Mouse (Mus musculus): Measurements from ENCODE around the gene Man2a1. TPM values are rescaled to one million over a fixed set of nuclear protein-coding genes. Genes with fewer than 3 reads are reported as not detected.

The Man2a1 gene
- polyA plus RNA-seq, 1 experiment from 2014 or later = 4.1 TPM

DNA sequence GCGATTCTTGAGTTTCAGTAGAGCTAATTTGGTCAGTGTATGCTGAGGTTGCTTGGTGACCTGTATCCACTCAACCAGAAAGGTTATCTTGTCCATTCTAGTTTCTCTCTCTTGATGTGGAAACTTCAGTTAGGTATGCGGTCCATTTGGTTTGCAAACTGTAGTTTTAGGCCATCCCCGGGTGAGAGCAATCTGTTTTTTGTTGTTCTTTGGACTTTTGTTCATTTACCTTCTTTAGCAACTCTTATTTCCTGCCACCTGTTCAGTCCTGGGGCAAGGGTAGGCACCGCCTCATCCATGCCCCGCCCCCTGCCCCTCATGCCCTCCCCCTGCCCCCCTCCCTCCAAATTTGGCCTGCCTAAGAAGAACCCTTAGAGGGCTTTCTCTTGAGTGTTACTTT lies 3.6 kb downstream of the Man2a1 start:
- Histone ChIP-seq H3K9me3 (no peaks in the 10 kb centered on the region), H3K4me1 (peaks cover 39% of the 10 kb centered on the region), H3K27me3 (no peaks in the 10 kb centered on the region), H3K9ac (no peak overlapping the region), H3K36me3 (replicated peaks) (no peaks in the 10 kb centered on the region), H3K4me3 (replicated peaks) (no peak overlapping the region), H3K27ac (no peak overlapping the region), H3K4me2 (no peak overlapping the region)
- 75% methylated on average over 5 of the region's 5 CpGs for WGBS
- ATAC-seq (ENCODE audit: low FRiP score) = no peak

DNA sequence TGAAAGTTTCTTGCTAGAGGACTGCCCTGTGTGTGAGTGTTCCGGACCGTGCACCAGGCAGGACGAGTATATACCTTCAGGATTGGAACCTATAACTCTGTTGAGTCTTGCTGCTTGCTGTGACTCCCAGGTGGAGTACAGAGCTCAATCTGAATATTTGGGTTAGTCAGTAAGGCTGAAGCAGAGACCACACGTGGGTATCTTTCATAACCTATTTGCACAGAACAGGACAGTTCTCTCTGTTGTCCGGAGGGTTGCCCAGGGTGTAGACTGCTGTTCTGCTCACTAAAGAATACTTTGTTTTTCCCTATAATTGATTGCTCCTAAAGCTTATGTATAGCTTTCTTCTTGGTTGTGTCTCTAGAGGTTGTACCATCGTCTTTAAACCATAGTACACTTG lies 7.7 kb downstream of the Man2a1 start:
- ATAC-seq (ENCODE audit: low FRiP score) = no peak
- no peak overlapping the region for H3K4me2 ChIP-seq
- H3K4me1 ChIP-seq = peaks cover 15% of the 10 kb centered on the region
- no peaks in the 10 kb centered on the region for H3K27me3 ChIP-seq
- no peak overlapping the region for H3K9ac ChIP-seq
- 91% methylated on average over 6 of the region's 6 CpGs for WGBS
- no peaks in the 10 kb centered on the region; the same call in 1 of the 2 replicates for H3K36me3 ChIP-seq (replicated peaks)
- no peak overlapping the region for H3K4me3 ChIP-seq (replicated peaks)
- H3K27ac ChIP-seq = no peak overlapping the region
- H3K9me3 ChIP-seq = no peaks in the 10 kb centered on the region

DNA sequence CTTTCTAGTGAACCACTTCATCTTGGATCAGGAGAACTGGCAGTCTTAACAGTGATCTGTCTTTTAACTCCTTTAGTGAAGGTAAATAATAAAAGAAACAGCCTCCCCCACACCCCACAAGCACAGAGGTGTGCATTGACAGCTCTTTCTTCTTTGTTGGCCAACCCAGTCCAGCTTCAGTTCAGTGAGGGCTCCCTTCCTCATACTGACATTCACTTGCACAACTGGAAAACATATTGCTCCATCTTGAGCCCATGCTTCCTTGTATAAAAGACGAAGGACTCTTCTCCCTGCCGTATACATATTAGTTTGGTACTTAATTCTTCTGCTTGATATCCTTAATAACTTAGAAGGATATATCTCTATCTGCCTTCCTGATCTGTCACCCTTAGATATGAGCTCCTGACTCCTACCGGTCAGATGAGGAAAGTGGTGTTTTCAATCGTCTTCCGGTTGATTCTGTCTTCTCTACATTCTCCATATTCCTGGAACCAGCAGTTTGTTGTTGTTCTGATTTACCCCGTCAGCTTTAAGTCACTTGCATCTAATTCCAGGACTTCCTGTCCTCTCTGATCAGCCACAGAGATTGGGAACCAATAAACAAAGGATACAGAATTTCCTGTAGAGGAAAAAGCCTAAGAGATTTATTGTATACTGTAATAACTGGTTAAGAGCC lies 8.5 kb downstream of the Man2a1 start:
- no peaks in the 10 kb centered on the region; the same call in 1 of the 2 replicates for H3K36me3 ChIP-seq (replicated peaks)
- H3K9ac ChIP-seq = no peak overlapping the region
- H3K4me3 ChIP-seq (replicated peaks) = no peak overlapping the region
- 87% methylated on average over 6 of the region's 6 CpGs for WGBS
- H3K27ac ChIP-seq = no peak overlapping the region
- peaks cover 7% of the 10 kb centered on the region for H3K4me1 ChIP-seq
- H3K4me2 ChIP-seq = no peak overlapping the region
- no peak for ATAC-seq (ENCODE audit: low FRiP score)
- H3K27me3 ChIP-seq = no peaks in the 10 kb centered on the region
- no peaks in the 10 kb centered on the region for H3K9me3 ChIP-seq

DNA sequence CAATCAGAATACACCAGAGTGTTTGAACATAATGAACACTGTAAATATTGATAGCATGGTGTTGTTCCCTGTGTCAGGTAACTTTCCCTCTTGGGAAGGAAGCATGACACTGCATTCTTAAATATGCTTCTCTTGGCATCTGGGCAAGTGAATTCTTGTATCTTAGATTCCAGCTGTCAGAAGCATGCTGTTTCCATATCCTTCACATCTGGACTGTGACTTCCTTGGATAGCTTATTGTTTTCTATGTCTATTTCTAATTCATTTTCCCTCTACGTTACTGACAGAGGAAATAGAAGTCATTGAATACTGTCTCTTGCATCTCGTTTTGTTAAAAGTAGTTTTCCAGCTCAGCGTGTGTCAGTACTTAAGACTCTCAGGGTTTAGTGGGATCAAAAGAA lies 9.2 kb downstream of the Man2a1 start:
- Histone ChIP-seq H3K27ac (no peak overlapping the region), H3K36me3 (replicated peaks) (no peaks in the 10 kb centered on the region; the same call in 1 of the 2 replicates), H3K4me2 (no peak overlapping the region), H3K9ac (no peak overlapping the region), H3K9me3 (no peaks in the 10 kb centered on the region), H3K27me3 (no peaks in the 10 kb centered on the region), H3K4me1 (peaks cover 4% of the 10 kb centered on the region), H3K4me3 (replicated peaks) (no peak overlapping the region)
- no peak for ATAC-seq (ENCODE audit: low FRiP score)
- 25% methylated on average over 3 of the region's 3 CpGs for WGBS

DNA sequence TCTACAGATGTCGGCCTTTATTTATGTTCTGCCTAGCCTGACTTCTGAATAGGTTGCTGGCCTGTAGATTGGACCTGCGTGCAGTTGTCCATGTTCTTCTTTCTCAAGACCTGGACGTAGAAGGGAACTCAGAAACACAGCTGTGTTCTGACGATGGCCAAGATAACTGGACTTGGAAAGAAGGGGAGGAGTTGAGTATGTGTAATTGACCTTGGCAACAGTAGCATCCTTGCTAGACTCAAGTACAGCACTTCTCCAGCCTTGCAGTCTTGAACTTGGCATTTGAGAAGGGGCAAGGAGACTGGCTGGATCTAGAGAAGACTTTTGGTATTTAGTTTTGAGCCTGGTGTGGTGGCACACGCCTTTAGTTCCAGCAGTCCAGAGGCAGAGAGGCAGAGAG lies 10.9 kb downstream of the Man2a1 start:
- Histone ChIP-seq H3K36me3 (replicated peaks) (no peaks in the 10 kb centered on the region; the same call in 1 of the 2 replicates), H3K9me3 (no peaks in the 10 kb centered on the region), H3K9ac (no peak overlapping the region), H3K4me2 (no peak overlapping the region), H3K4me3 (replicated peaks) (no peak overlapping the region), H3K27me3 (no peaks in the 10 kb centered on the region), H3K4me1 (no peaks in the 10 kb centered on the region), H3K27ac (no peak overlapping the region)
- WGBS = 90% methylated on average over 5 of the region's 5 CpGs
- ATAC-seq (ENCODE audit: low FRiP score) = no peak

DNA sequence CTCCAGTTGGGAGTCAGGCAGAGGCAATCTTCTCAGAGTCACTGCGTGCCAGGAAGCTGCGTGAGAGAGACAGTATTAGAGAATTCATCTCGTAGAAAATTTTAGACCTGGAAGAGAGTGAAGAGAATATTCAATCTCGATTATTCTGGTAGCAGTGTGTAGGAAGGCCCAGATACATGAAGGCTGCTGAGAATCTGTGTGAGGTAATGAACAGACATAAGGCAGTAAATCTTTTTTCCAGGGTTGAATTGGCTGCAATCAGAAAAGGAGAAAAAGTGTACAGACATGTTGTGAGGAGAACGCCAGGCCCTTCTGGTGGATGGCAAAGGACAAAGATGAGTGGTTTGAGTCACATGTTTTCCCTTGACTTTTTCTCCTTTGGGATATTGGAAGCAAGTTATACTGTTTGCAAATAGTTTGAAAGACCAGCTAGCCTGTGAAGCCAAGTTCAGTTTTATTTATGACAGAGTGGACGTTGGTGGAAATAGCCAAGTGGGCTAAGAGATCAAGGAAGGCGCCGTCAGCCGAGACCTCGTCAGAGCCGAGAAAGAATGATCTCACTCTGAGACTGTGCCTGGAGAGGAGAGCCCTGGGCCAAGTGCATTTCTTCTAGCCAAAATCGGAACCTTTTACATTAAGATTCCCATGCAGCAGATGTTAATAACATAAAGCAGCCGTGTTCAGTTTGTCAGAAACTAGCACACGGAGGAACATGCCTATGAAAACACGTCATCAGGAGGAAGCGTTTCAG lies 11.8 kb downstream of the Man2a1 start:
- ATAC-seq (ENCODE audit: low FRiP score) = no peak

DNA sequence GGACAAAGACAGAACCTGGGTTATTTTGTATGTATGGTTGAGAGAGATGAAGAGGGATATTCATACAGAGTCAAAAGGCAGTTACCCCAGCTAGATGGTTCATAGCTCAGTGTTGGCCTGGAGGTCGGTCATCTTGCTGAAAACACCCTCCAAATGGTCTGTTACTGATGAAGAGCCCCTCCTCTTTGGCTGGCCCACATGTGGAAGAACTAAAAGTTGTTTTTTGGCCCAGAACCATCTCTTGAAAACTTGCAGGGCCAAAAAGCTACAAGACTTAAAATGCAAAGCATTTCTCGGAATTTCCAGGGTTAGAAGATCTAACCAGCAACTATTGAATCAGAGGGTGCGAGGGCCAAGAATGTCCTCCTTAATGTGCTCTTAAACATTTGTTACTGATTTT lies 12.4 kb downstream of the Man2a1 start:
- Histone ChIP-seq H3K9ac (no peak overlapping the region), H3K4me3 (replicated peaks) (no peak overlapping the region), H3K27ac (no peak overlapping the region), H3K27me3 (no peaks in the 10 kb centered on the region), H3K4me2 (no peak overlapping the region), H3K9me3 (no peaks in the 10 kb centered on the region), H3K4me1 (no peaks in the 10 kb centered on the region), H3K36me3 (replicated peaks) (no peaks in the 10 kb centered on the region; the same call in 1 of the 2 replicates)
- 91% methylated on average over 3 of the region's 3 CpGs for WGBS
- no peak for ATAC-seq (ENCODE audit: low FRiP score)

More for the DNA sequence above, 11.8 kb downstream of the Man2a1 start:
- H3K27me3 ChIP-seq = no peaks in the 10 kb centered on the region
- WGBS = 92% methylated on average over 16 of the region's 16 CpGs
- H3K4me1 ChIP-seq = no peaks in the 10 kb centered on the region
- H3K27ac ChIP-seq = no peak overlapping the region
- H3K4me3 ChIP-seq (replicated peaks) = no peak overlapping the region
- no peaks in the 10 kb centered on the region; the same call in 1 of the 2 replicates for H3K36me3 ChIP-seq (replicated peaks)
- no peak overlapping the region for H3K9ac ChIP-seq
- H3K9me3 ChIP-seq = no peaks in the 10 kb centered on the region
- no peak overlapping the region for H3K4me2 ChIP-seq

DNA sequence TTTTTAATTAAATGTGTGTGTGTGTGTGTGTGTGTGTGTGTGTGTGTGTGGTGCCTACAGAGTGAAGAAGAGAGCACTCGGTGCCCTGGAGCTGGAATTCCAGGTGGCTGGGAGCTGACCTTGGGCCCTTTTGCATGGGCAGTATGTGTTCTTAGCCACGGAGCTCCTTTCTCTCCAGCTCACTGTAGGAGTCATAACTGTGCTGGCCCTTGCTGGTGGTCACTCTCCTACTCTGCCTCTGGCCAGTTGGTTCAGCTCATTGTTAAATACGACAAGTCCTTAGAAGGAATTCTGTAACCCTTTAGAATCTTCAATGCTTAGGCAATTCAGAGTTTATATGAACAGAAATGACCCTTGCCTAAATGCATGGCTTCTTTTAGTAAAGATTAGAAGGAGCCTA lies 12.8 kb downstream of the Man2a1 start:
- H3K27me3 ChIP-seq = no peaks in the 10 kb centered on the region
- no peak overlapping the region for H3K4me3 ChIP-seq (replicated peaks)
- 76% methylated on average over 3 of the region's 3 CpGs for WGBS
- no peak overlapping the region for H3K9ac ChIP-seq
- no peaks in the 10 kb centered on the region for H3K9me3 ChIP-seq
- no peaks in the 10 kb centered on the region; the same call in 1 of the 2 replicates for H3K36me3 ChIP-seq (replicated peaks)
- H3K4me2 ChIP-seq = no peak overlapping the region
- no peak for ATAC-seq (ENCODE audit: low FRiP score)
- no peak overlapping the region for H3K27ac ChIP-seq
- H3K4me1 ChIP-seq = no peaks in the 10 kb centered on the region

DNA sequence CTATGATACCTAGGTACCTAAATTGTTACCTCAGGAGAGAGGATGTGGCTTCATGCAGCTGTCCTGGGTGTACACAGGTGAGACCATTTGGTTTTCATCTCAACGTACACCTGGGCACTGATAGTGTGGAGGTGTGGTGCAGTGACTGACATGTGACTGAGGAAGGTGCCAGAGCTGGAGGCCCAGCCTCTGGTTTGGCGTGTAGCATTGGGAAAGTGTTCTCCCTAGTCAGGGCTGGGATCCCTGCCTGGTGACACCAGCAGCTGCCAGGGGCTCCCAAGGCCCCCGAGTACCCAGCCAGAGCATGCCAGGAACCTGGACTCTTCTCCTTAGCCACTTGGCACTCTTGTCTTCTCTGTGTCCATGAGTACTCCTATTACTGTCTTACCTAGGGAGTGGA lies 14.3 kb downstream of the Man2a1 start:
- ATAC-seq (ENCODE audit: low FRiP score) = no peak
- H3K27ac ChIP-seq = no peak overlapping the region
- no peaks in the 10 kb centered on the region for H3K27me3 ChIP-seq
- no peaks in the 10 kb centered on the region for H3K9me3 ChIP-seq
- peaks cover 1% of the 10 kb centered on the region; the same call in 1 of the 2 replicates for H3K4me1 ChIP-seq
- no peak overlapping the region for H3K4me3 ChIP-seq (replicated peaks)
- WGBS = 91% methylated on average over 3 of the region's 3 CpGs
- H3K36me3 ChIP-seq (replicated peaks) = no peaks in the 10 kb centered on the region; the same call in 1 of the 2 replicates
- no peak overlapping the region for H3K4me2 ChIP-seq
- H3K9ac ChIP-seq = no peak overlapping the region

DNA sequence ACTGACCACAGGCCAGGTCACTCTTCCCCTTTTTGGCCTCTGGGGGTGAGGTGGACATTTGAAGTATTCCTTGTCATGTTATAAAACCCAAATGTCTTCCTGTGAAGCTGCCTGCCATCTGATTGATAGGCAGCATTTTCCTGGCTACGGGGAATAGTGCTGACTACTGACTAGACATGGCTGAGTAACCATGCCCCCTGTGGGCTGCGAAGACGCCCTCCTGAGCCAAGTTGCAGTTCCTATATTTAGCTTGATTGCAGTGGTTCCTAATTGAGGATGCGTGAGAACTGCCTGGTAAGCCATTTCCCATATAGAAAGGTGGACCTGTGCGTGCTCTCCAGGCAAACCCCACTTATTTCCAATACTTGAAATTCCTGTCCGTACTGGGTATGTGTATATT lies 14.9 kb downstream of the Man2a1 start:
- H3K27ac ChIP-seq = no peak overlapping the region
- no peak for ATAC-seq (ENCODE audit: low FRiP score)
- H3K4me2 ChIP-seq = no peak overlapping the region
- H3K4me1 ChIP-seq = peaks cover 6% of the 10 kb centered on the region; the same call in 1 of the 2 replicates
- no peak overlapping the region for H3K4me3 ChIP-seq (replicated peaks)
- H3K9me3 ChIP-seq = no peaks in the 10 kb centered on the region
- no peak overlapping the region for H3K9ac ChIP-seq
- 86% methylated on average over 6 of the region's 6 CpGs for WGBS
- no peaks in the 10 kb centered on the region for H3K27me3 ChIP-seq
- no peaks in the 10 kb centered on the region; the same call in 1 of the 2 replicates for H3K36me3 ChIP-seq (replicated peaks)

DNA sequence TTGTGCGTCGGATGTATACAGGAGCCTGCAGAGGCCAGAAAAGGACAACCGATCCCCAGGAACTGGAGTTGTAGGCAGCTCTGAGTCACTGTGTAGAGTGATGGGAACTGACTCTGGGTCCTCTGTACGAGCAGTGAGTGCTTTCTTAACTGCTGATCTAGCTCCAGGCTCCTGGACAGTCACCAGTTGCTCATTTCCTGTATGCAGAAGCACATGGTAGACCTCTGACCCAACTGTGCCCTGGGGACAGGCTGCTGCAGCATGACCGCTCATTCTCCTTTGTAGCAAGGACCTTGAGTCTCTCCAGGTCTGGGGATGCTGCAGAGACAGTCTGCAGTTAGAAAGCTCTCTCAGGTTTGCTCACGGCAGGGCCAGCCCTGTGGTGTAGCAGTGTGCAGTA lies 15.7 kb downstream of the Man2a1 start:
- Histone ChIP-seq H3K4me2 (no peak overlapping the region), H3K27me3 (no peaks in the 10 kb centered on the region), H3K9me3 (no peaks in the 10 kb centered on the region), H3K4me3 (replicated peaks) (no peak overlapping the region), H3K9ac (no peak overlapping the region), H3K36me3 (replicated peaks) (no peaks in the 10 kb centered on the region; the same call in 1 of the 2 replicates), H3K27ac (no peak overlapping the region), H3K4me1 (peaks cover 8% of the 10 kb centered on the region; the same call in 1 of the 2 replicates)
- 91% methylated on average over 6 of the region's 6 CpGs for WGBS
- ATAC-seq (ENCODE audit: low FRiP score) = no peak

DNA sequence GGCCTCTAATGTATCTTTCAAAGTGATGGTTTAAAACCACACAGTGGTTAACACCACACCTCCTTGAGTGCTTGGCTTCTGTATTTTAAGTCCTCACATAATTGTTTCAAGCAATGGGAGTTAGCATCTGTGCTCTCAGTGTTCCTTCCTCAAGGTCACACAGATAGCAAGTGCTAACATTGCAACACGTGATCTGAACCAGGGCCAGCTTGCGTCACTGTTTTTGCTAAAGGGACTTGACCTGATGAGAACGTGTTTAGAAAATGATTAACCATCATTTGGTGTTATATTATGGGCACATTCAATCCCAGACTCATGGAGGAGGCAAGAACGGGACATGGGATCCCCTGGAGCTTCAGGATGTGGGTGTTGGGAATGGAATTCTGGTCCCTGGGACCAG lies 17.3 kb downstream of the Man2a1 start:
- H3K4me1 ChIP-seq = peaks cover 8% of the 10 kb centered on the region; the same call in 1 of the 2 replicates
- H3K4me2 ChIP-seq = no peak overlapping the region
- 88% methylated on average over 4 of the region's 4 CpGs for WGBS
- H3K9me3 ChIP-seq = no peaks in the 10 kb centered on the region
- H3K36me3 ChIP-seq (replicated peaks) = no peaks in the 10 kb centered on the region; the same call in 1 of the 2 replicates
- no peak overlapping the region for H3K4me3 ChIP-seq (replicated peaks)
- ATAC-seq (ENCODE audit: low FRiP score) = no peak
- no peaks in the 10 kb centered on the region for H3K27me3 ChIP-seq
- H3K9ac ChIP-seq = no peak overlapping the region
- H3K27ac ChIP-seq = no peak overlapping the region
